Mouse (Mus musculus): ENCODE data around the gene Gm9964. TPM values are rescaled to one million over a fixed set of nuclear protein-coding genes. Genes with fewer than 3 reads are reported as not detected.

Gm9964 gene
- not detected in 2 replicates for polyA plus RNA-seq (2011; ENCODE audit: insufficient read depth, insufficient read length, low replicate concordance, missing spikeins)

DNA sequence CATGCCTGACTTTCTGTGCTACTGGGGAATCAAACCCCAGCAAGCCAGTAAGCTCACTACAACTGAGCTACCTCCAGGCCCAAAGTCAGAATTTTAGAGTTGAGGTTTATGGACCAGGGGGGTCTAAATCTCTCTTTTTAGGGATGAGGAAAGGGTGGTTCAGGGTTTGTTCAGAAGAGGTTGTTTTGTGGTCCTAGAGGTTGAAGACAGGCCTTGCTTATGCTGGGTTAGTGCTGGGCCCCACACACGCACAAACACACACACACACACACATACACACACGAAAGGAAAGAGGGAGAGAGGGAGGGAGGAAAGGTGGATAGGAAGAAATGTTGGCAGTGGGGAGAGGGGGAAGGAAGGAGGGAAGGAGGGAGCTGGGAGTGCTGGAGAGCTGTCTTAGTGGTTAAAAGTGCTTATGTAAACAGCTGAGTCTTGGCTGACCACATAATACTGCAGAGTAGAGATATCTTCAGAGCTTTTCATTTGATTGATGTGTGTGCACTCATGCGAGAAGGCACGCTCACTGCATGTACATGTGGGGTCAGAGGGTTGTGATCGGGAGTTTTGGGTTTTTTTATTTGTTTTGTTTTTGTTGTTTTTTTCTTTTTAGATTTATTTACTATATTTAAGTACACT, at the start of gene Gm9964:
Gm9964 (minus strand) TSS at position 51 of the 636 bp plus-strand sequence.
- H3K4me1 ChIP-seq (ENCODE audit: control insufficient read depth, insufficient read depth, low read length) = no peaks in the 10 kb centered on the region; the same call in 1 of the 2 replicates
- TF ChIP-seq POLR2A (IDR thresholded peaks at IDR 0.05; ENCODE audit: borderline replicate concordance, control insufficient read depth, low read depth, low read length) (no peak), CTCF (IDR thresholded peaks at IDR 0.05; ENCODE audit: control insufficient read depth, insufficient read depth, low read length) (no peak)
- 31% methylated on average over 5 of the region's 5 CpGs for WGBS
- no peak within 1 kb of the TSS for H3K4me3 ChIP-seq (replicated peaks; ENCODE audit: control insufficient read depth, low read depth, low read length)
- no peak within 1 kb of the TSS for H3K27ac ChIP-seq (ENCODE audit: control insufficient read depth, insufficient read depth, low read depth, low read length, poor library complexity)

DNA sequence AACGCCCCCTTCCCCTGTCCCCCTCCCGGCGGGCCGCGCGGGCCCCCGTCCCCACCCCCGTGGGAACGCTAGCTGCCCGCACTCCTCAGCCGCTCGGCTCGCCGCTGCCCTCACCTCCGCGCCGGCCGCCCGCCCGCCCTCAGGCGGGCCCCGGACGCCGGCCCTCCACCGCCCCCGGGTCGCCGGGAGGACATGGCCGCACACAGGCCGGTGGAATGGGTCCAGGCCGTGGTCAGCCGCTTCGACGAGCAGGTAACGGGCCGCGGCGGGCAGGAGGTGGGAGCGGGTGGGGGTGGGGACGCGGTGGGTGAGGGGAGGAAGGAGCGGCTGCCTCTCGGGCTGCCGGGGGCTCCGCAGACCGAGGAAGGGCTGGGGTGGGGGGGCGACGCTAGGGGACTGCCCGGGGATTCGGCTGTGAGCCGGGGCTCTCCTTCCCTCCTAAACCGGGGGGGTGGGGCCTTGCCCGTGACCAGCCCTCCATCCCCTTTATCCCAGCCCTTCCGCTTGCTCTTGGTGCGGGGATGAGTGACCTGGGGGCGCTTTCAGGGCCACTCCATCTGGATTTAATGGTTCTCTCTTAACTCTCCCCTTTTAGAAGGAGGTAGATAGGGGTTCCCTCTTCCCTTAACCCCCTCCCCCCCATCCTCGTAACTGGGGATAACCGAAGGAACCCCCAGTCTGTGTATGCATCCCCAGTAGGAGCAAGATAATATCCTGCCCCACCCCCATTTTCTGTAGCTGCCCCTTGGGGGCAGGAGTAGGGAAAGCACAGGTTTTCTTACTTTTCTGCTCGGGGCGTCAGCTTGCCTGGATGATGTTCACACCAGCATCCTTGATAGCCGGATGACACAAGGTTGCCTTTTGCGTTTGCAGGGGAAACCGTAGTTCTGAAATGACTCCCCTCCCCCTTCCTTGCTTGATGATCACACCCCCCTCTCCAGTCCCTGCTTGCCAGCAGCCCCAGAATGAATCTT, 43.4 kb upstream of the Gm9964 start:
- no peaks in the 10 kb centered on the region for H3K4me1 ChIP-seq (ENCODE audit: control insufficient read depth, insufficient read depth, low read length)
- H3K4me3 ChIP-seq (replicated peaks; ENCODE audit: control insufficient read depth, low read depth, low read length) = peak overlapping the region; percentile 95
- WGBS = 2% methylated on average over 58 of the region's 63 CpGs
- no peak overlapping the region for H3K27ac ChIP-seq (ENCODE audit: control insufficient read depth, insufficient read depth, low read depth, low read length, poor library complexity)
- TF ChIP-seq POLR2A (IDR thresholded peaks at IDR 0.05; ENCODE audit: borderline replicate concordance, control insufficient read depth, low read depth, low read length) (no peak), CTCF (IDR thresholded peaks at IDR 0.05; ENCODE audit: control insufficient read depth, insufficient read depth, low read length) (no peak)

DNA sequence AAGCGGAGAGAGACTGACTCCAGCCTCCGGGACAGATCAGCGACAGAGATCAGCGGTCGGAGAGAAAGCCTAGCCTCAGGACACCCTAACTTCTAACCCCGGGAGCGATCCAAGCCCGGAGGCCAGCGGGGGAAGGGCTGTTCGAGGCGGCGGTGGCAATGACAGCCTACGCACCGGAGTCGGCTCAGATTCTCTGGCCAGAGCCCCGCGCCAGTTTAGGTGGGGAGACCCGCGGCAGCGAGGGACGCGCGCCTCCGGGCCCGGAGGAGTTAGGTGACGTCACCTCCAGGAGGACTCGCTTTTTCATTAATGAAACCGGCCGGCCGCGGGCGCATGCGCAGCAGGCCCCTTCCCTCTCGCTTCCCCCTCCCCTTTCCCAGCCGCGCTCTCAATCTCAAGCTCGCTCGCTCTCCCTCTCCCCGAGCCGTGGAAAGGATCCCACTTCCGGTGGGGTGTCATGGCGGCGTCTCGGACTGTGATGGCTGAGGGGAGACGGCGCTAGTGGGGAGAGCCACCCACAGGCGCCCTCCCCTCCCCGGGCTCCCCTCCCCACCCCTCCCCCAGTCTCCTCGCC, 42.6 kb upstream of the Gm9964 start, which contains the start of gene Nf1:
Nf1 (plus strand) TSS at position 460 of the 574 bp plus-strand sequence.
- no peaks in the 10 kb centered on the region for H3K4me1 ChIP-seq (ENCODE audit: control insufficient read depth, insufficient read depth, low read length)
- TF ChIP-seq POLR2A (IDR thresholded peaks at IDR 0.05; ENCODE audit: borderline replicate concordance, control insufficient read depth, low read depth, low read length) (peak; percentile 34; the same call in 1 of the 2 replicates), CTCF (IDR thresholded peaks at IDR 0.05; ENCODE audit: control insufficient read depth, insufficient read depth, low read length) (no peak)
- H3K27ac ChIP-seq (ENCODE audit: control insufficient read depth, insufficient read depth, low read depth, low read length, poor library complexity) = peak within 1 kb of the TSS; percentile 58; the same call in 1 of the 2 replicates
- WGBS = under 1% methylated on average over 47 of the region's 49 CpGs
- H3K4me3 ChIP-seq (replicated peaks; ENCODE audit: control insufficient read depth, low read depth, low read length) = peak within 1 kb of the TSS; percentile 95

DNA sequence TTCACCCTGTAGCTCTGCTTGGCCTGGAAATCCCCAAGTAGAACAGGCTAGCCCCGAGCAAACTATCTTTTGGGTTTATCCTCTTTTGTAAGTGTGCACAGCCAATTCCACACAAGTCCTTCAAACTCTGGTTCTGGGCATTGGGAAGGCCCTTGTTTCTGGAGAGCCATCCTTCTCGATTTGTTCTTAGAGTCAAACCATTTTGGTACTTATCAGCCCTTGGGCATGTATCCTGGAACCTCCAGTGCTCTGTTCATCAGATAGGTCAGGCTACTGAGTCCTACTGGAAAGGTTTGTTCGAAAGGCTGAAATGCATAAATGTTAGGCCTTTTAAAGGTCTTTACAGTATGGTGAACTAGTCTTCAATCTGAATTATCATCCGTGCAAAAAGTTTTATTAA, 41.9 kb upstream of the Gm9964 start:
- H3K4me3 ChIP-seq (replicated peaks; ENCODE audit: control insufficient read depth, low read depth, low read length) = no peak overlapping the region
- TF ChIP-seq CTCF (IDR thresholded peaks at IDR 0.05; ENCODE audit: control insufficient read depth, insufficient read depth, low read length) (no peak), POLR2A (IDR thresholded peaks at IDR 0.05; ENCODE audit: borderline replicate concordance, control insufficient read depth, low read depth, low read length) (no peak)
- WGBS = 61% methylated on average over 4 of the region's 4 CpGs
- no peaks in the 10 kb centered on the region for H3K4me1 ChIP-seq (ENCODE audit: control insufficient read depth, insufficient read depth, low read length)
- H3K27ac ChIP-seq (ENCODE audit: control insufficient read depth, insufficient read depth, low read depth, low read length, poor library complexity) = no peak overlapping the region

DNA sequence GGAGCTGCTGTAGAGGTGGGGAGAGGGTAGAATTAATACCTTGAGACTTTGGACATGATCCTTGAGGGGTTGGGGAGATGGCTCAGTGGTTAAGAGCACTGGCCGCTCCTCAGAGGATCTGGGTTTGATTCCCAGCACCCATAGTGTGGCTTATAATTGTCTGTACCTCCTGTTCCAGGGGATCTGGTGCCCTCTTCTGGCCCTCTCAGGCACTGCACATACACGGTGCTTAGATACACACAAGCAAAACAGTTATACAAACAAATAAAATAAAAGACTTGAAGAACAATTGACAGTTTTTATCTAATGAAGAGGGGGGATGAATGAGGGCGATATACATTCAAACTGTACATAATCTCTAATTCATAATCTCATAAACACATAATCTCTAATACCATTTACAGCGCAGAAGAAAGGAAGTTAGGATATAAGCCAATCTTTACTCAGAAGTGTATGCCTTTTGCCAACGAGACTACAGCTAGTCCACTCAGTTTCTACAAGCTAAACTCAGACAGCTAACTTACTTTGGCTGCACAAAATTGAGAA, 40.1 kb upstream of the Gm9964 start:
- Histone ChIP-seq H3K27ac (ENCODE audit: control insufficient read depth, insufficient read depth, low read depth, low read length, poor library complexity) (no peak overlapping the region), H3K4me3 (replicated peaks; ENCODE audit: control insufficient read depth, low read depth, low read length) (no peak overlapping the region), H3K4me1 (ENCODE audit: control insufficient read depth, insufficient read depth, low read length) (no peaks in the 10 kb centered on the region)
- TF ChIP-seq POLR2A (IDR thresholded peaks at IDR 0.05; ENCODE audit: borderline replicate concordance, control insufficient read depth, low read depth, low read length) (no peak), CTCF (IDR thresholded peaks at IDR 0.05; ENCODE audit: control insufficient read depth, insufficient read depth, low read length) (peak; percentile 61)
- WGBS = 81% methylated on average over 5 of the region's 5 CpGs

DNA sequence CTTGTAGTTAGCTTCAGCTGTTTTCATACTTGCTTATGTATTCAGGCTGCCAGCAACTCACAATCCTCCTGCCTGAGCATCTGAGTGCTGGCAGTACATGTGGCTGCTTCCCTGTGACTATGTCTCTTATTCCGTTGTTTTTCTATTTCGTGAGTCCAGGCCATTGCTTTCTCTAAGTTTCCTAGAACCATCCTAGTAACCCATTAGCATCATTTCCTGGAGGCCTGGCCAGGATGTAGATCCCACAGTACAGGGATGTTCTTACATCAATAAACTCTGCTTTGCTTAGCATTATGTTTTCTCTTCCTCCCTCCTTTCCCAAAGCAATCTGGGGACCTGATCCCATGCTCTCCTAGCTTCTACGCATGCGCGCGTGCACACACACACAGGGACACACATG, 38.4 kb upstream of the Gm9964 start:
- H3K27ac ChIP-seq (ENCODE audit: control insufficient read depth, insufficient read depth, low read depth, low read length, poor library complexity) = no peak overlapping the region
- no peak overlapping the region for H3K4me3 ChIP-seq (replicated peaks; ENCODE audit: control insufficient read depth, low read depth, low read length)
- WGBS = 92% methylated on average over 6 of the region's 6 CpGs
- TF ChIP-seq POLR2A (IDR thresholded peaks at IDR 0.05; ENCODE audit: borderline replicate concordance, control insufficient read depth, low read depth, low read length) = no peak
- TF ChIP-seq CTCF (IDR thresholded peaks at IDR 0.05; ENCODE audit: control insufficient read depth, insufficient read depth, low read length) = no peak
- H3K4me1 ChIP-seq (ENCODE audit: control insufficient read depth, insufficient read depth, low read length) = no peaks in the 10 kb centered on the region

DNA sequence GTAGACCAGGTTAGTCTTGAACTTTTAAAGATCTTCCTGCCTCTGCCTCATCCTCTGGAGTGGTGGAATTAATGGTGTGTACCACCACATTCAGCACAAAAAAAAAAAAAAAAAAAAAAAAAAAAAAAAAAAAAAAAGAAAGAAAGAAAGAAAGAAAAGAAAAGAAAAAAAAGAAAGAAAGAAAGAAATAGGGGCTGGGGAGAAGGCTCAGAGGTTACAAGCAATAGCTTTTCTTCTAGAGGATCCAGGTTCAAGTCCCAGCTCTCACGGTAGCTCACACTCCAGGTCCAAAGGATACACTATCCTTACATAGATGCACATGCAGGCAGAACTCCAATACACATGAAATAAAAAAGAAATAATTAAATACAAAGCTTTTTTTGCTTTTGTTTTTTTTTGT, 32.9 kb upstream of the Gm9964 start:
- TF ChIP-seq CTCF (IDR thresholded peaks at IDR 0.05; ENCODE audit: control insufficient read depth, insufficient read depth, low read length) = no peak
- TF ChIP-seq POLR2A (IDR thresholded peaks at IDR 0.05; ENCODE audit: borderline replicate concordance, control insufficient read depth, low read depth, low read length) = no peak
- H3K27ac ChIP-seq (ENCODE audit: control insufficient read depth, insufficient read depth, low read depth, low read length, poor library complexity) = no peak overlapping the region
- H3K4me3 ChIP-seq (replicated peaks; ENCODE audit: control insufficient read depth, low read depth, low read length) = no peak overlapping the region
- 94% methylated on average over 1 of the region's 1 CpGs for WGBS
- no peaks in the 10 kb centered on the region; the same call in 1 of the 2 replicates for H3K4me1 ChIP-seq (ENCODE audit: control insufficient read depth, insufficient read depth, low read length)
